Mouse (Mus musculus) liver (tissue): ENCODE data around the gene Adamts18.
A peak's percentile ranks its signal among the peaks of the same experiment; 100 is the strongest.

ENCODE experiments used
- DNase-seq: peaks from one replicate; pipeline ENCODE4 v3.0.0-alpha.2; 2020; ENCODE audit warnings: mixed read lengths

Adamts18 gene

GRCm38 (mm10) chr8:113848653-113849135, at the start of gene Adamts18:
TSS of gene Adamts18 (minus strand) at chr8:113848738.
- peak; percentile 14 for DNase-seq

GRCm38 (mm10) chr8:113896446-113896845, 47.9 kb upstream of the Adamts18 start:
- DNase-seq, result no peak

- no peak for DNase-seq
These were observed 42.8 kb upstream of the Adamts18 start for GRCm38 (mm10) chr8:113891376-113891775.

- no peak for DNase-seq
These were observed 38.0 kb upstream of the Adamts18 start for GRCm38 (mm10) chr8:113886509-113886908.

GRCm38 (mm10) chr8:113885101-113885500, 36.6 kb upstream of the Adamts18 start:
- DNase-seq, result no peak

GRCm38 (mm10) chr8:113883994-113884393, 35.5 kb upstream of the Adamts18 start:
- DNase-seq, result no peak

GRCm38 (mm10) chr8:113882558-113882957, 34.0 kb upstream of the Adamts18 start:
- DNase-seq, result no peak

GRCm38 (mm10) chr8:113878411-113879006, 30.0 kb upstream of the Adamts18 start:
- no peak for DNase-seq

GRCm38 (mm10) chr8:113873446-113874120, 25.0 kb upstream of the Adamts18 start:
- no peak for DNase-seq

- no peak for DNase-seq
These were observed 23.9 kb upstream of the Adamts18 start for GRCm38 (mm10) chr8:113872436-113872835.

- DNase-seq, result no peak
These were observed 18.0 kb upstream of the Adamts18 start for GRCm38 (mm10) chr8:113866530-113866929.

GRCm38 (mm10) chr8:113865326-113866093, 17.0 kb upstream of the Adamts18 start:
- no peak for DNase-seq

- no peak for DNase-seq
These were observed 11.5 kb upstream of the Adamts18 start for GRCm38 (mm10) chr8:113859890-113860683.

- no peak for DNase-seq
These were observed 10.3 kb upstream of the Adamts18 start for GRCm38 (mm10) chr8:113858801-113859200.

- no peak for DNase-seq
These were observed 6.2 kb upstream of the Adamts18 start for GRCm38 (mm10) chr8:113854622-113855293.

- no peak for DNase-seq
These were observed 5.2 kb upstream of the Adamts18 start for GRCm38 (mm10) chr8:113853714-113854113.

- DNase-seq, result no peak
These were observed 3.1 kb upstream of the Adamts18 start for GRCm38 (mm10) chr8:113851655-113852054.

GRCm38 (mm10) chr8:113848081-113848652, 371 bp downstream of the Adamts18 start:
- DNase-seq, result no peak

- no peak for DNase-seq
These were observed 895 bp downstream of the Adamts18 start for GRCm38 (mm10) chr8:113847606-113848080.

GRCm38 (mm10) chr8:113846669-113847068, 1.9 kb downstream of the Adamts18 start:
- no peak for DNase-seq

GRCm38 (mm10) chr8:113844801-113845301, 3.7 kb downstream of the Adamts18 start:
- no peak for DNase-seq
